Mouse (Mus musculus): Measurements from ENCODE around the gene Exoc3l4. TPM values are rescaled to one million over a fixed set of nuclear protein-coding genes. Genes with fewer than 3 reads are reported as not detected.
A peak's percentile ranks its signal among the peaks of the same experiment; 100 is the strongest.

Exoc3l4 gene
- polyA plus RNA-seq, 1 experiment from 2014 or later = 7.3 TPM

DNA sequence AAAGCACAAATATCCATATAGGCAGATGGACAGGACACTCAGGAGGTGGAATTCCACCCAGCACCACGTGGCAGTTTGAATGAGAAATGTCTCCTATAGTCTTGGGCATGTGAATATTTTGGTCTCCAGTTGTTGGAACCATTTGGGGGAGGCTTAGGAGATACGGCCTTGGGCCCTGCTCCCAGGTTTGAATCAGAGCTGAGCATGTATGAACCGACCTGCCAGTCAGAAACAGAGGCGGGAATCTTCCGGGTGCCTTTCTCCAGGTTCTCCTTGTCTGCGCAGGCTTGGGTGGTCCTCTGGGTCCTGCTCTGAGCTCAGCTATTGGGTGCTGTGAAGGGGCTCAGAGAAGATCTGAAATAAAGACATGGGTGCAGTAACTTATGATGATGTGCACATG lies 22.8 kb upstream of the Exoc3l4 start:
- 82% methylated on average over 6 of the region's 6 CpGs for WGBS
- Histone ChIP-seq H3K4me2 (ENCODE audit: low read depth, low read length) (no peak overlapping the region), H3K9me3 (replicated peaks; ENCODE audit: control insufficient read depth, low read length) (no peaks in the 10 kb centered on the region), H3K27ac (replicated peaks; ENCODE audit: low read depth, low read length) (no peak overlapping the region), H3K27me3 (ENCODE audit: control insufficient read depth, insufficient read depth, low read length) (no peaks in the 10 kb centered on the region), H3K4me3 (ENCODE audit: low read depth, low read length) (no peak overlapping the region), H3K9ac (replicated peaks; ENCODE audit: low read length) (no peak overlapping the region), H3K36me3 (replicated peaks; ENCODE audit: control insufficient read depth, insufficient read depth, low read depth, low read length) (no peaks in the 10 kb centered on the region), H3K4me1 (ENCODE audit: control insufficient read depth, insufficient read depth, low read length) (no peaks in the 10 kb centered on the region)
- DNase-seq (ENCODE audit: low spot score) = no peak
- no peak for ATAC-seq (replicated peaks; ENCODE audit: insufficient number of reproducible peaks, low FRiP score, low TSS enrichment, low read depth)

DNA sequence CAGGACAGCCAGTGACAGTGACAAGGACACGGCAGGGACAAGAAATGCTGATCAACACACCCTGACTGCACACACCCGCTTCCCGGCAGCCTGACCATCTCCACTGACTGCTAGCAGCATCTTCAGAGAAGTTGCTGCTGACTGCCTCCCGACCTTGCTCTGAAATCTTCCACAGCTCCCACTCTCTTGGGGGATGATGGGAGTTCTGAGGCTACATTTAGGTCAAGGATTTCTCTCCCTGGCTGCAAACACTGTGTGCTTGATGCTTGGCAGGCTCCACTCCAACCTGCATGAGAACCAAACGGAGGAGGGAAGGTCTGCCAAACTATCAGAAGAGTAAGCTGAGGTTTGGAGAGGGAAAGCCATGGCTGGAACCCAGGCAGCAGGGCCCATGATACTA lies 19.8 kb upstream of the Exoc3l4 start:
- Histone ChIP-seq H3K9ac (replicated peaks; ENCODE audit: low read length) (no peak overlapping the region), H3K9me3 (replicated peaks; ENCODE audit: control insufficient read depth, low read length) (no peaks in the 10 kb centered on the region), H3K4me3 (ENCODE audit: low read depth, low read length) (no peak overlapping the region), H3K36me3 (replicated peaks; ENCODE audit: control insufficient read depth, insufficient read depth, low read depth, low read length) (no peaks in the 10 kb centered on the region), H3K4me2 (ENCODE audit: low read depth, low read length) (no peak overlapping the region), H3K27ac (replicated peaks; ENCODE audit: low read depth, low read length) (no peak overlapping the region), H3K27me3 (ENCODE audit: control insufficient read depth, insufficient read depth, low read length) (peaks cover 2% of the 10 kb centered on the region; the same call in 1 of the 2 replicates), H3K4me1 (ENCODE audit: control insufficient read depth, insufficient read depth, low read length) (no peaks in the 10 kb centered on the region)
- no peak for ATAC-seq (replicated peaks; ENCODE audit: insufficient number of reproducible peaks, low FRiP score, low TSS enrichment, low read depth)
- DNase-seq (ENCODE audit: low spot score) = no peak
- 73% methylated on average over 5 of the region's 5 CpGs for whole genome bisulfite sequencing

DNA sequence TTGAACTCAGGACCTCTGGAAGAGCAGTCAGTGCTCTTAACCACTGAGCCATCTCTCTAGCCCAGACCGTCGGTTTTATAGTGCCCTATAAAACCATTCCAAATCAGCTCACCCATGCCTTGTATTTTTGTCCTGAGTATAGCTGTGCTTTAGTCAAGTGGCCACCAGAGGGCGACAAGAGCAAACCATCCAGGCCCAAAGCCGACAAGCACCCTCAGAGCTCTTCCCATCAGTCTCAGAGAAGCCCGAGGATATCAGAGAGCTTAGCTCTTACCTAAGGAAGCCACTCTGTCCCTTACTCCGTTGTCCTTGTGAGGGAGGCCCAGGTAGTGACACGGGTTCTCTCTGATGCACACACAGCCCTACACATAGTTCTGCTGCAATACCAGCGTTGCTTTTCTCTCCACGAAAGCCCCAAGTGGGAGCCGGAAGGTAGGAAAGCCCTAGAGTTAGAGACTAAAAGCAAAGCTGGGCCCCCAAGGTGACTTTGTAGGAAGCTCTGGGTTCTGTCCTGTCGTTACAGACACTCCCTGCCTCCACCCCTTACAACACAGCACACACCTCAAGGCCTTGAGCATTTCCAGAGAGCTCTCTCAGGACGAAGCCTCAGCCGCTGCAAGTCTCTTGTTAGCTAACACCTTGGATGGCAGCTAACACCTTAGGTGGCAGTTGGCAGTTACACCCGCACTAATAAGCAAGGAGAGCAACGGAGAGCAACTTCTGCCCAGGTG lies 15.2 kb upstream of the Exoc3l4 start:
- no peak overlapping the region for H3K9ac ChIP-seq (replicated peaks; ENCODE audit: low read length)
- WGBS = 19% methylated on average over 15 of the region's 15 CpGs
- ATAC-seq (replicated peaks; ENCODE audit: insufficient number of reproducible peaks, low FRiP score, low TSS enrichment, low read depth) (0 out of 2 replicates have a peak, but pooled peaks have one; percentile 40), DNase-seq (ENCODE audit: low spot score) (peak; percentile 87)
- no peaks in the 10 kb centered on the region for H3K9me3 ChIP-seq (replicated peaks; ENCODE audit: control insufficient read depth, low read length)
- H3K4me3 ChIP-seq (ENCODE audit: low read depth, low read length) = no peak overlapping the region
- peaks cover 8% of the 10 kb centered on the region for H3K27me3 ChIP-seq (ENCODE audit: control insufficient read depth, insufficient read depth, low read length)
- no peak overlapping the region for H3K27ac ChIP-seq (replicated peaks; ENCODE audit: low read depth, low read length)
- H3K36me3 ChIP-seq (replicated peaks; ENCODE audit: control insufficient read depth, insufficient read depth, low read depth, low read length) = no peaks in the 10 kb centered on the region
- no peaks in the 10 kb centered on the region for H3K4me1 ChIP-seq (ENCODE audit: control insufficient read depth, insufficient read depth, low read length)
- no peak overlapping the region for H3K4me2 ChIP-seq (ENCODE audit: low read depth, low read length)

DNA sequence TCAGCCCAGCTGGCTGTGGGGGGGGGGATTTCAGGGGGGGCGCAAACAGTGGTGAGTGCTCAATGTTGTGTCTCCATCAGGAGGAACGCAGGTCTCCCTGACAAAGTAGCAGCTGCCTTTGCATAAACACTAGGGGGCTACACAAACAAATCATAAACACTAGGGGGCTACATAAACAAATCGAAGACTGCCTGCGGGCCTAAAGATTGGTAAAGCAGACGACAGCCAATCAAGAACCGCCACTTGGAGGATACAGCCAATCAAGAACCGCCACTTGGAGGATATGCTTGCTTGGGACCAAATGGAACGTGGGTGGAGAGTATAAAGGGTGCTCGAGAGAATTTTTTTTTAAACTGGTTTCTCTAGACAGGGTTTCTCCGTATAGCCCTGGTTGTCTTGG lies 11.9 kb upstream of the Exoc3l4 start:
- 60% methylated on average over 10 of the region's 10 CpGs for WGBS
- Histone ChIP-seq H3K4me2 (ENCODE audit: low read depth, low read length) (no peak overlapping the region), H3K36me3 (replicated peaks; ENCODE audit: control insufficient read depth, insufficient read depth, low read depth, low read length) (no peaks in the 10 kb centered on the region), H3K9me3 (replicated peaks; ENCODE audit: control insufficient read depth, low read length) (no peaks in the 10 kb centered on the region), H3K27ac (replicated peaks; ENCODE audit: low read depth, low read length) (no peak overlapping the region), H3K4me1 (ENCODE audit: control insufficient read depth, insufficient read depth, low read length) (no peaks in the 10 kb centered on the region), H3K27me3 (ENCODE audit: control insufficient read depth, insufficient read depth, low read length) (peaks cover 22% of the 10 kb centered on the region), H3K4me3 (ENCODE audit: low read depth, low read length) (no peak overlapping the region), H3K9ac (replicated peaks; ENCODE audit: low read length) (no peak overlapping the region)
- DNase-seq (ENCODE audit: low spot score) = no peak
- ATAC-seq (replicated peaks; ENCODE audit: insufficient number of reproducible peaks, low FRiP score, low TSS enrichment, low read depth) = no peak

DNA sequence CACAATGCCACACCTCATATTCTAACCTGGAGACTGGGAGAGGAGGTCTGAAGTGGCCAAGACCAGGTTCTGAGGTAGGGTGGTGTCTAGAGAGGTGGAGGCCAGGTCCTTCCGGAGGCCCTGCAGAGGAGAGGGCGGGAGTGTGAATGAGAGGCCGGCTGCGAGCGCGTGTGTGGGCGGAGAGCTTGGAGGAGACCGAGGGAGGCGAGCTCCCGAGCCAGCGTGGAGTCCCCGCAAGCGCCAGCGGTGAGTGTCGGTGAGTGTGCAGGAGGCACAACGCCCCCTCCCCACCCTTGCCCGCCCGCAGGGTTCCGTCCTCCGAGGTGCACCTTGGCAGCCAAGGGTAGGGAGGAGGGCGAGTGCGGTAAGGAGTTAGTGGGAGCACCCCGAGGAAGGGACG lies 10.2 kb upstream of the Exoc3l4 start, which contains the start of gene Lbhd2:
Gene Lbhd2 (plus strand): TSS at position 188 of the 400 bp plus-strand sequence.
- Histone ChIP-seq H3K27ac (replicated peaks; ENCODE audit: low read depth, low read length) (no peak within 1 kb of the TSS), H3K9me3 (replicated peaks; ENCODE audit: control insufficient read depth, low read length) (no peaks in the 10 kb centered on the region), H3K9ac (replicated peaks; ENCODE audit: low read length) (no peak within 1 kb of the TSS), H3K36me3 (replicated peaks; ENCODE audit: control insufficient read depth, insufficient read depth, low read depth, low read length) (no peaks in the 10 kb centered on the region), H3K4me1 (ENCODE audit: control insufficient read depth, insufficient read depth, low read length) (no peaks in the 10 kb centered on the region; the same call in 1 of the 2 replicates), H3K27me3 (ENCODE audit: control insufficient read depth, insufficient read depth, low read length) (peaks cover 22% of the 10 kb centered on the region), H3K4me3 (ENCODE audit: low read depth, low read length) (peak within 1 kb of the TSS; percentile 7; the same call in 1 of the 2 replicates), H3K4me2 (ENCODE audit: low read depth, low read length) (peak within 1 kb of the TSS; percentile 8; the same call in 1 of the 2 replicates)
- no peak for ATAC-seq (replicated peaks; ENCODE audit: insufficient number of reproducible peaks, low FRiP score, low TSS enrichment, low read depth)
- 3% methylated on average over 20 of the region's 24 CpGs for WGBS
- DNase-seq (ENCODE audit: low spot score) = no peak

DNA sequence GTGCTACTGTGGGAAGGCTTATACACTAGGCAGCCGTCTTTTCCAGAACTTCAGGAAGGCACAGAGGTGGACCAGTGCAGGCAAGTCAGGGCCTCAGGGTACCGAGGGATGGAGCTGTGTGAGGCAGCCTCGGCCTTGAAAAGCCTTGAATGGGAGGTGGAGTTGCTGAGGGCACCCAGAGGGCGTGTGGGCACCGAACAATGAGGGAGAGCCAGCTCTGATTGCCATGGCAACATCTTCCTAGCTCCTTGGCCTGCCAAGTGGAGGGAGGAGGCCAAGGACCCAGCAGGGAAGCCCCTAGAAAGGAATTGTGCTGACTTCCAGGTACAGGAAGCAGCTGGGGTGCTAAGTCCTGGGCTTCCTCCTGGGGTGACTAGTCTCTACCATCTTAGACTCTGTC lies 7.2 kb upstream of the Exoc3l4 start:
- Histone ChIP-seq H3K36me3 (replicated peaks; ENCODE audit: control insufficient read depth, insufficient read depth, low read depth, low read length) (no peaks in the 10 kb centered on the region), H3K27me3 (ENCODE audit: control insufficient read depth, insufficient read depth, low read length) (peaks cover 20% of the 10 kb centered on the region)
- 23% methylated on average over 5 of the region's 5 CpGs for WGBS

DNA sequence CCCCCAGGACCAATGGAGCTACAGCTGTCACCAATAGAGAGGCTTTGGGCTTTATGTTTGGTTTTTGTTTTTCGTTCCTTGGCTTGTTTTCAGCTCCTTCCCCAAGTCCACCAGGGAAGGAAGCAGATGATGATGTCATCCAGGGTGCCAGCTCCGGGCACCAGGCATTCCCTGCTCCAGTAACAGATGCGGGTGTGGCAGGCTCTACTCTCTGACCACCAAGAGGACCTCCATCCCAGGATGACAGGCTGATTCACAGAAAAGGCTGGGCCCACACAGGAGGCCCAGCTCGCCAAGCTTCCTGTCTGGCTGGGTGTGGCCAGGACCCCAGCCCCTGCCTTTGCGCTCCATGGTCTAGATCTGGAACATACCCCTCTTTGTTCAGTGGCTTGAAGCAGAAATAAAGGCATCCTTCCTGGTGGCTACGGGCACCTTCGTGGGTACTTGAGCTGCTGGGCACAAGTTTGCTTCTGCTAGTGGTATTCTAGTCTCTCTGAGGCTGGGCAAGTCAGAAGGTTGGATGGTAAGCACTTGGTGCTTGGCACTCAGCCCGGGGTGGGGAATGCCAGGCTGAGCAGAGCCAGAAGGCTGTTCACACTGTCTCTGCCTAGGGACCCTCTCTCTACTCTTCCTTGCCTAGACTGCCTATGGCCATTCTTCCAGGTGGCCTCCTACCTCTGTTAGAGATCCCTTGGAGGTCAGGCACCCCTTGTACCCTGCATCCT lies 5.0 kb upstream of the Exoc3l4 start:
- no peaks in the 10 kb centered on the region for H3K36me3 ChIP-seq (replicated peaks; ENCODE audit: control insufficient read depth, insufficient read depth, low read depth, low read length)
- 64% methylated on average over 8 of the region's 8 CpGs for WGBS
- H3K27me3 ChIP-seq (ENCODE audit: control insufficient read depth, insufficient read depth, low read length) = peaks cover 13% of the 10 kb centered on the region
- DNase-seq (ENCODE audit: low spot score) = no peak
- no peak overlapping the region for H3K4me2 ChIP-seq (ENCODE audit: low read depth, low read length)
- ATAC-seq (replicated peaks; ENCODE audit: insufficient number of reproducible peaks, low FRiP score, low TSS enrichment, low read depth) = no peak
- peaks cover 6% of the 10 kb centered on the region for H3K4me1 ChIP-seq (ENCODE audit: control insufficient read depth, insufficient read depth, low read length)
- H3K4me3 ChIP-seq (ENCODE audit: low read depth, low read length) = no peak overlapping the region
- H3K9me3 ChIP-seq (replicated peaks; ENCODE audit: control insufficient read depth, low read length) = no peaks in the 10 kb centered on the region
- no peak overlapping the region for H3K9ac ChIP-seq (replicated peaks; ENCODE audit: low read length)
- no peak overlapping the region for H3K27ac ChIP-seq (replicated peaks; ENCODE audit: low read depth, low read length)

More for the DNA sequence above, 7.2 kb upstream of the Exoc3l4 start:
- no peak for ATAC-seq (replicated peaks; ENCODE audit: insufficient number of reproducible peaks, low FRiP score, low TSS enrichment, low read depth)
- no peak for DNase-seq (ENCODE audit: low spot score)
- Histone ChIP-seq H3K4me3 (ENCODE audit: low read depth, low read length) (no peak overlapping the region), H3K4me1 (ENCODE audit: control insufficient read depth, insufficient read depth, low read length) (peaks cover 6% of the 10 kb centered on the region), H3K27ac (replicated peaks; ENCODE audit: low read depth, low read length) (no peak overlapping the region), H3K4me2 (ENCODE audit: low read depth, low read length) (no peak overlapping the region), H3K9me3 (replicated peaks; ENCODE audit: control insufficient read depth, low read length) (no peaks in the 10 kb centered on the region), H3K9ac (replicated peaks; ENCODE audit: low read length) (no peak overlapping the region)
